Mouse (Mus musculus): ENCODE results near the gene Scn4a.

Gene Scn4a

DNA sequence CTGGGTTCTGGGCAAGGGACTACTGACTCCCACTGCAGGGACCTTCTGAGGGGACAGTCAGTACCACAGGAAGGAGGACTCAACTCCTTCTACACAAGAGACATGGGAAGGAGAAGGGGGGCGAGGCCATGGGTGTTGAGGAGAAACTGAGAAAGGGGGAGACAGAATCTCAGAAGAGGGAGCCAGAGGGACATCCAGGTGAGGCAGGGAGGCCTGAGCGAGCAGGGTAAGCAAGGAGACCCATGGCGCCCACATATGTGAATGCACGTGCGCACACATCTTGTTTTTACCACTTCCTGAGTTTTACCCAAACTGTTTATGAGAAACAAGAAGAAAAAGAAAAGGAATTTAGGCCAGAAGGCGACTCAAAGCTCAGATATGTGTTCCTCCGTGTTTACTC, 35.3 kb downstream of the Scn4a start:
- DNase-seq (ENCODE audit: extremely low read depth, insufficient read length, low spot score) = no peak

DNA sequence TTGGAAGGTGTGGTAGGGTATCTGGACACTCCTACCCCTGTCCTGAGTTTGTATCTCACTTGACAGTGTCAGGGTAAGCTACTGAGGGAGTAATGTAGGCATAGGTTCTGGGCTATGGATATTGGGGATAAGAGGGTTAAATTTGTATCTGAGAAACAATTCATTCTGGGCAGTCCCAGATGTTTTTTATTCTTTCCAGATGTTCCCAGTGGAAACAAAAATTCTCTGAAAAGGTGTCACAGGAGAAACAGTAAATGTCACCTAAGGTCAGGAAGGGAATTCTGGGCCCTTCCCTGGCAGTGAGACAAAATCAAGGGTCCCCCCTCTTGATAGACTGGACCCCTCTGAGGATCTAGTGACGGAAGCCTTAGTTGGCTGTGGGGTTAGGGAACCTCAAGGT, 36.7 kb downstream of the Scn4a start:
- DNase-seq (ENCODE audit: extremely low read depth, insufficient read length, low spot score) = no peak

DNA sequence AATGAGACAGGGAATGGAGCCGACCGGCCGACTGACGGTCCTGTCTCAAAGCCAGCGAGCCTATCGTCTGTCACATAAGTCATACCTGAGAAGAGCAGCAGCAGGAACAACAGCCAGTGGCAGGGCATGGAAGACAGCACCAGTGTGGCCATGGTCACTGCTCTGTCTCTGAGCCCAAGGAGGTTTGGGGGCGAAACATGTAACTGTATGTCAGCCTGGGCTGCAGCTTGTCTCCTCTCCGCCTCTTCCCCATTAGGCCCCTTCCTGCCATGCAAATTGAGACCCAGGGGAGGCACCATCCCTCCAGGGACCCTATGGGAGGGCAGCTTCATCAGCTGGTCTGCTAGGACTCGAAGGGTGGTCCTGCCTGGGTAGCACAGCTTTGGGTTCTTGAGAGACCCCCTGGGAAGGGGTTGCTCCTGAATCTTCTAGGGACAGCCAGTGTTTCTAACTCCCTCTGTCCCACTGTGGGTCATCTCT, 38.7 kb downstream of the Scn4a start, which contains the start of gene Cd79b:
Gene Cd79b, minus strand, starts transcription at position 430 of the 480 bp plus-strand sequence.
- no peak for DNase-seq (ENCODE audit: extremely low read depth, insufficient read length, low spot score)

DNA sequence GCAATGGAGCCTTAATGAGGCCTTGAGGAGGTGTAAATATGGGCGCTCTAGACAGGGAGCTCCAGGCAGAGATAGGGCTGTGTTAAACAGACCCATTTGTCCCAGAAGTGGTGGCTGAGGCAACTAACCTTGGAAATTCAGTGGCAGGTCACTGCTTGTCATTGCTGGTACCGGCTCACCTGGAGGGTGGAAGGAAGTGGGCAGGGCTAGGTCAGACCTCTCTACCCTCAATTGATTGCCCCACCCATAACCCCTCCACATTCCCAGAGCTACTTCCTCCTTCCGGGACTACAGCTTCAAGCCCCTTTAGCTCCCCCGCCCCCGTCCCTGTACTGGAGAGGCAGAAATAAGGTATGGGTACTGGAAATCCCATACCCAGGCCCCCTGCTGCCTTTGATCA, 39.6 kb downstream of the Scn4a start:
- no peak for DNase-seq (ENCODE audit: extremely low read depth, insufficient read length, low spot score)

DNA sequence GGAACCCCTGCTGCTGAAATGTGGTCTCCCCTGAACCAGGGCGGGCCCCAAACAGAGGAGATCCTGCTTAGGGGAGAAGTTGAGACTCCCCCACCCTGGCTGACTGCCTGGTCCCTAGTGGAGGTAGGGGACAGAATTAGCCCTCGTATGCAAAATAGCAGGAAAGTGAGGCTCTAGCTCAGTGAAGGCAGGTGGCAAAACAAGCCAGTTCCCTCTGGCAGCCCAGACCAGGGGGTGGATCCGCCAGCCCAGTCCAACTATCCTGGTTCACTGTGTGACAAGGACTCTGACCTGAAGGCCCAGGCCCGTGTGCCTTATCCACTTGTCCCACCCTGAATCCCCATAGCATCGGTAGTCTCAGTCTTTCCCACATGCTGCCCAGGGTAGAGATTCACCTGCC, 43.0 kb downstream of the Scn4a start:
- no peak for DNase-seq (ENCODE audit: extremely low read depth, insufficient read length, low spot score)

DNA sequence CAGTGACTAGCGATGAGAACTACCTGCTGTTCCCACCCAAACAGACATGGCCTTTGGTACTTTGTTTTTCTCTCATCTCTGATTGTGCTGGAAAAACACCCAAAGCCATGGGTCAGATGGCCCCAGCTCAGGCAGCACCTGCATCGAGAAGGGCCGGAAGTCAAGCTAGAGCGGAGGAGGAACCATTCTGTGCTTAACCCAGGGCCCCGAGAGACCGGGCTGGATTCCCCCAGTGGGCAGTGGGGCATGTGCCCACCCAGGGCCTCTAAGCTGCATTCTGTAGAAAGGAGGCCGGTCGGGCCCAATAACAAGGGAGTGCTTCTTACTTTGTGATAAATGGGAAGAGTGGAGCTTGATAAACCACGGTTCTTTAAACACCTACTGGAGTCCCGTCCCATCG, 44.9 kb downstream of the Scn4a start:
- DNase-seq (ENCODE audit: extremely low read depth, insufficient read length, low spot score) = no peak

DNA sequence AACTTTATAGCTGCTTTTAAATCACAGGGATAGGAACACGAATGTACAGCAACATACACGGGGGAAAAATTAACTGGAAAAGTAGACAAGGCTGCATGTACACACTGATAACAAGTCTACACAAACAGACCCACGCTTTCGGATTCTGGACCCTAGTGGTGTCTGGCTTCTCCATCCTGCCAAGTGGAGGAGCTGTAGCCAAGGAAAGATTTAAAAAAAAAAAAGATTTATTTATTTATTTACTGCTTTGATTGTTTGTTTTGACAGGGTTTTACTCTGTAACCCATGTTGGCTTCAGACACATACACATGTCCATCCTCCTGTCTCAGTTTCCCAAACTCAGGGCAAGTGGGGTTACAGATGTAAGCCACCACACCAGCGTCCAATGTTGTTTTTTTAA, 45.7 kb downstream of the Scn4a start:
- DNase-seq (ENCODE audit: extremely low read depth, insufficient read length, low spot score) = no peak

DNA sequence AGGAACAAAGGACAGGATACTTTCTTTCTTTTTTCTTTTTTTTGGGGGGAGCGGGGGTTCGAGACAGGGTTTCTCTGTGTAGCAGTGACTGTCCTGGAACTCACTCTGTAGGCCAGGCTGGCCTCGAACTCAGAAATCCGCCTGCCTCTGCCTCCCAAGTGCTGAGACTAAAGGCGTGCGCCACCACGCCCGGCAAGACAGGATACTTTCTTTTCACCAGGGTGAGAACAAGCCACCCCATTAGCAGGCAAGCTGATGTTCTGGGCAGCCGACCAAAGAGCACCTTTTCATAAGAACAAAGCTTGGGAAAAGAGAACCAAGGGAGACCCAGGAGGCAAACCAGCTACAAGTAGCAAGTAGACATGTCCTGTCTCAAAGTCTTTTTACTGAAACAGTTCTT, 46.3 kb downstream of the Scn4a start:
- no peak for DNase-seq (ENCODE audit: extremely low read depth, insufficient read length, low spot score)

DNA sequence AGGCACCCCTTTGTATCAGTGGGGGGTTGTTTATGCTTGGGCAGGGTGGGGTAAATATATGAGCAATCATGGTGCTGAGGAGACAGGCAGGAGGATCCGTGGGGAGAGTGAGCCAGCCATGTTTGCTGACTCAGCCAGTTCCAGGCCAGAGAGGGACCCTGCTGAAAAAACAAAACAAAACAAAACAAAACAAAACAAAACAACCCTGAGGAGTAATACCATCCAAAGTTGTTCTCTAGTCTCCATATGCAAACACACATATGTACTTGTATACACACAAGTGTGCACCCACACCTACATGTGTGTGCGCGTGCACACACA, 47.1 kb downstream of the Scn4a start:
- DNase-seq (ENCODE audit: extremely low read depth, insufficient read length, low spot score) = no peak

DNA sequence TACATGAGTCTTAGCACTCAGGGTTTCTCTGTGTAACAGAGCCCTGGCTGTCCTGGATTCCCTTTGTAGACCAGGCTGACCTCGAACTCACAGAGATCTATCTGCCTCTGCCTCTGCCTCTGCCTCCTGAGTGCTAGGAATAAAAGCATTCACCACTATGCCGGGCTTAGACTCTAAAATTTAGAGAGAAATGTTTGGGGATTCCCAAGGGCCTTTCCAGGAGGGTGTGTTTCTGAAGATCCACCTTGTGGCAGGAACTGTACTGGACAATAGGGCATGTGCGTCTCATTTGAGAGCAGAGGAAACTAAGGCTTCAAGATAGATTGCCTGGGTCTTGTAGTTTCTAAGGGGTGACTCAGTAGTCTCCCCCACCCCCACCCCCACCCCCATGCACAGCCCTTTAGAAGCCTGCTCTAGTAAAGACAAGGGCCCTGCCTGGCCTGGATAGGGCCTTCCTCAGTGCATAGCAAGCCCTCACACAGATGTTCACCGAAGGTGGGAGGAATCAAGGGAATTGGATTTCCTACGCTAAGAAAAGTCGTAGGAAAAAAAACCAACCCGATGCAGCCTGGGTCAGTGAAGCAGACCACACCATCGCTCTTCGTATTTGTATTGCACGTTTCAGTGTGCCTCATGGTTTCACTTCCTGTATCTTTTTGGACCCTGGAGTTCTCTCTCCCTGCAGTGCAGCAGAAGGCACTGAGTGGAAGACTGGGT, 47.6 kb downstream of the Scn4a start:
- no peak for DNase-seq (ENCODE audit: extremely low read depth, insufficient read length, low spot score)

DNA sequence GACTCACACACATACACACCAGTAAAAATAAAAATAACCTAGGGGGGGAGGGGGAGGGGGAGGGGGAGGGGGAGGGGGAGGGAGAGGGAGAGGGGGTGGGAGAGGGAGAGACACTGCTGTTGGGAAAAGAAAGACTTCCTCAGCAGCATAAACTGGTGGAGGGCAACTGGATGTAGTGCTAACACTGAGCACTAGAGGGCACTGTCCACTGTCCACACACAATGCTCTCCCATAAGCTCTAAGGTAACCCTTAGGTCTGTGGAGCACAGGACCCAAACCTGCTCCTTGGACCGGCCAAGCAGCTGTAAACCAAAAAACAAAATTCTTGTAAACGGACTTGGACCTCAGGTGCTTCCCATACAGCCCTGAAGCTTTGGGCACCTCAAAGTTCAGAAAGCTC, 50.5 kb downstream of the Scn4a start:
- DNase-seq (ENCODE audit: extremely low read depth, insufficient read length, low spot score) = peak; percentile 29

DNA sequence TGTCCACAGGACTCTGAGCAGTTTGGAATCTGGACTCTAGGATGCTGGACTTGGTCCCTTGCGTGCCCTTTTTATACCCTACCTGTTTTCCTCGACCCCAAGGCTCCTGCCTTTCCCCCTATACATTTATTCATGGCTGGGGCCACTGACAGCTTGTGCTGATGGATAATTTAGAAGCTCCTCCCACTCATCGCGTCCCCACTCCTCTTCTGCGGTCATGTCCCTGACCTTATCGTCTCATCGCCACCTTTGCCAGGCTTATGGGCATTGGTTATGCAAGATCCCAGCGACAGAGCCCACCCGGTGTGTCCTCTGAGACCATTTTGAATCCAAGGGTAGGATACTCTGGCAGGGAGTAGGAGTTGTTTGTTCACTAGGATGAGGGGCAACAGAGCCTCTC, 51.3 kb downstream of the Scn4a start, which contains the start of gene Gh:
Gene Gh, minus strand, starts transcription at position 101 of the 400 bp plus-strand sequence.
- DNase-seq (ENCODE audit: extremely low read depth, insufficient read length, low spot score) = no peak

DNA sequence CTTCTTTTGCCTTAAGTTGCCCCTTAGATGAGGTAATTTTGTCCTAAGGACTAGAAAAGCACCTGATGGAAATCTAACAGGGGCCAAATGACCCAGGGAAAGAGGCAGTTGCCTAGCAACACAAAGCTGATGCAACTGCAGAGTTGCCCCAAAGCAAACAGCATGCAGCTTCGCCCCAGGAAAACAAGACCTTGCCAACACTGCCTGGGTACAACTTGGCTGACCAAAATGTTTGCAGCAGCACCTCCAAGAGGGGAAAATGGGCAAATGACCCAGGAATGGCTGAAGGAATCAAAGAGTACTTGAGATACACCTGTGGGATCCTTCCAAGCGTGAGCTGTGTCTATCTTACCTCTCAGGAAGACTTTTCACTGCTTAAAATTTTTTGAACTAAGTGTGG, 61.2 kb downstream of the Scn4a start:
- DNase-seq (ENCODE audit: extremely low read depth, insufficient read length, low spot score) = no peak

DNA sequence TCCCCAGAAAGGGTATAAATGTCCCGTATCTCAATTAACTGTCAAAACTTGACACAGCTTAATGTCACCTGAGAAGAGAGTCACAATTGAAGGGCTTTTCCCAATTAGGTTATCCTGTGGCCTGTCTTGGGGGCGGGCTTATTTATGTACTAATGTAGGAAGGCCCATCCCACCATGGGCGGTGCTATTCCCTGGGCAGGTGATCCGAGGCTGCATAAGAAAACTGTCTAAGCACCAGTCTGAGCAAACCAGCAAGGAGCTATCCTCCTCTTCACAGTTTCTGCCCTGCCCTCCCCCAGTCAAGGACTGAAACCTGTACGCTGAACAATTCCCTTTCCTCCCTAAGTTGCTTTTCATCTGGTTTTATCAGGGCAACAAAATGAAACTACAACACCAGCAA, 62.7 kb downstream of the Scn4a start:
- DNase-seq (ENCODE audit: extremely low read depth, insufficient read length, low spot score) = no peak

DNA sequence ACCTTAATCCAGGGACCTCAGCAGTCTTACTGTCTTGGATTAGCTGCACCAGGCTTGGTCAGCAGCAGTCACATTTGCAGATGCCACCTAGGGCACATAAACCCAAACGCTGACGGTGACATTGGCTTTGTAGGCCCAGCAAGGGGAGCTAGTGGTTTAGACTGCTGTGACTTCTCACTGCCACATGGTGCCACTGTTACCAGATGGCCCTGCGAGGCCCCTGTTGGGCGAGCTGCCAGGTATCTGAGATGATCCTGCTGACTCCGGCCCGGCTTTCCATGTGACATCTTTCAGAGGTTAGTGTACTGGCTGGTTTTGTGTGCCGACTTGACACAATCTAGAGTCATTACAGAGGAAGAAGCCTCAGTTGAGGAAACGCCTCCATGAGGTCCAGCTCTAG, 63.7 kb downstream of the Scn4a start:
- no peak for DNase-seq (ENCODE audit: extremely low read depth, insufficient read length, low spot score)

DNA sequence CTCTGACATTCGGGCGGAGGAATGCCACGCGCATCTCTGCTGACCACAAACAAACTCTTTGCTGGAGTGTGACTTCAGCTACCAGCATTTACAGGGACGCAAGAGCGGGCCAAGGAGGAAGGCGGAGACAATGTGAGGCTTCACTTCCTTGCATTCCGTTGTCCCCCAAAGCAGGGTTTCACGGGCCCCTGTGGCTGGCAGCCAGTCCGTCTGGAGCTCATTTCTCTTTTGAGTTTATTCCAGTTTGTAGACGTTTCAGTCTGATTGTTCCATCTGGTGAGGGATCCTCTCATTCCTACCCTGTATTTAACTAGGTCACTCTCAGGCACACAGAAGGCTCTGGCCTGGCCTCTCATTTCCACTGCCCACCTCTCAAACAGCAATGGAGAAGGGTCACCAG, 66.1 kb downstream of the Scn4a start:
- DNase-seq (ENCODE audit: extremely low read depth, insufficient read length, low spot score) = no peak

DNA sequence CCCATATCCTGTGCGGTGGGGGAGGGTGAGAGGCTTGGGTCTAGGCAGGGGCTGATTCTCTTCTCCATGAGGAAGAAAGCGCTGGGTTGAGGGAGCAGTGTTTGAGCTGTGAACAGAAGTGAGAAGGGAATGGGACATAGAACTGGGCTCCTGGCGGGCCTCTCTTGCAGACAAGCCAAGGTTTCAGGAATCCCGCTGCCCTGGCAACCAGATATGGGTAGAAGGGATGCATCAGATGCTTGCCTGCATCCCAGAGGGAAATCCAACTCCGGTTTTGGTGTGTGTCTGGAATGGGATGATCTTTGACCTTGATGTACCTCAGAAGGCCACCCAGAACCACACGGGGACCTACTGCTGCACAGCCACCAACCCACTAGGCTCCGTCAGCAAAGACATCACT, 66.9 kb downstream of the Scn4a start:
- no peak for DNase-seq (ENCODE audit: extremely low read depth, insufficient read length, low spot score)

DNA sequence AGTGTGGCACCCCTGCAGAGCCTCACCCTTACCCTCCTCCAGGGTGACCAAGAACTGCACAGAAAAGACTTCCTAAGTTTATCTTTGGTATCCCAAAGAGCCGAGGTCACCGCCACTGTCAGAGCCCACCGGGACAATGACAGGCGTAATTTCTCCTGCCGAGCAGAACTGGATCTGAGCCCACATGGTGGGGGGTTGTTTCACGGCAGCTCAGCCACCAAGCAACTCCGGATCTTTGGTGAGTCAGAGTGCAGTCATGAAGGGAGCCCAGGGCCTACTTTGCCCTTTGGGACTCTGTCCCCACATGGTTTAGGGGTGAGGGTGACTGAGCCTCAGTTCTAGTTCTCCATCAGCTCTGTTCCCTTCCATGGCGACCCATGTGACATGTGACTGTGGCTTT, 69.0 kb downstream of the Scn4a start:
- DNase-seq (ENCODE audit: extremely low read depth, insufficient read length, low spot score) = no peak

DNA sequence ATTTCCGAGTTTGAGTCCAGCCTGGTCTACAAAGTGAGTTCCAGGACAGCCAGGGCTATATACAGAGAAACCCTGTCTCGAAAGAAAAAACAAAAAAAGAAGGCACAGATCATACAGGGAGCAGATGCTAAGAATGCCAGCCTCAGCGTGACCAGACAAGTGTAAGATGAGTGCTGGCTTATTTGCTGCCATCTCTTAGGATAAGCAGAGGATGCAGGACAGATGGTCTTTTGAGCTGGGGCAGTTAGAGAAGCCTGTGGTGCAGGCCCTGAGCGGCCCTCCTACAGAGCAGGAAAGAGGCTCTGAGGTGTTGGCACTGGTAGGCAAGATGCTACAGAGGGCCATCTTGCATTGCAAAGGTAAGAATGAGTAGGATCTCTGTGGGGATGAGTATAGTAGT, 69.7 kb downstream of the Scn4a start:
- no peak for DNase-seq (ENCODE audit: extremely low read depth, insufficient read length, low spot score)

DNA sequence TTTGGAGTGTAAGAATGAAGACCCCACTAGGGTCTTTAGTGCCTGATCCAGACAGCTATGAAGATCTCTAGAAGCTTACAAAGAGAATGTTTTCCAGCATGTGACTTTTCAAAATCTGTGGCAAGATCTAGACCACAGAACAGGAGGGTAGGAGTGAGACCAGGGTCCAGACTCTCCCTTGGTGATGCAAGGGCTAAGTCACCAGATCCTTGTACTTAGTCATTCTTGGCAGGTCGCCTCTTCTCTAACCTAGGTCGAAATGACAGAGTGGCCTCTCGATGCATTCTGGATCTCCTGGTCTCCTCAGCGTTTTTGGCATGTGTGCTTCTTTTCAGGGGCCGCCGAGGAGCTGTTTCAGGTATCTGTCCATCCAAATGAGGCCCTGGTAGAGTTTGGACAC, 70.6 kb downstream of the Scn4a start:
- DNase-seq (ENCODE audit: extremely low read depth, insufficient read length, low spot score) = no peak

DNA sequence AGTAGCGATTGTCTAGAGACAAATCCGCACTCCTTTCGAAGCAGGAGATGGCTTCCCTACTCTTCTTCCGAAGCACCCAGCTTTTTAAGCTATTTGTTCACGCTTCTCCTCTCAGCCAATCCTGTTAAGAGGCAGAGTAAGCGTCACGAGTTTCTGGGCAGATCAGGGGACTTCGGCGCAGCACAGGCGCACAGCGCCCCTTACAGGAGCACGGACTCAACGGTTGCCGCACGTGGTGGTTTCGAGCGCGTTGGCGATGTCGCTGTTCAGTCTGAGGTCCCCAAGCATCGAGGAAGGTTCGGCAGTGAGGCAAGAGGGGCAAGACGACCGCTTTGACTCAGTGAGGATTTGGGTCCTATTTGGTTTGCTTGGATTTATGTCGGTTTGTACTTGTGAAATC, 76.6 kb downstream of the Scn4a start, which contains the start of gene Tcam1:
Gene Tcam1, plus strand, starts transcription at position 219 of the 400 bp plus-strand sequence.
- DNase-seq (ENCODE audit: extremely low read depth, insufficient read length, low spot score) = no peak

DNA sequence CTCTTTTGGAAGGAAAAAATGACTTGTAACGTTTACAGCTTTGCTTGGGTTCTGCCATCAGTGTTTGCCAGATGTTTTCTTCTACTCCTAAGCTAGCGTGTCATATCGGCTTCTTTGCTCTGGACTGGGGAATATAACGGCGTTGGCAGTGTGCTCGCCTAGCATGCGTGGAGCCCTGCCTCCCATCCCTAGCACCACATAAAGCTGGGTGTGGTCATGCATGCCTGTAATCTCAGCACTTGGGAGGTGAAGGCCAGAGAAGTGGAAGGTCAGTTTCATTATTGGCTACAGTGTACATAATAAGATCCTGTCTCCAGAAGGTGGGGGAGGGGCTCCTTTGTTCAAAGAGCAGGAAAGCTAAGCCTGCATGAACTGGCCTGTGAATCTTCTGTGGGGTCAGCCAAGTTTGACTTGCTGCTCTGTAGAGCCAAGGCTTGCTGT, 78.1 kb downstream of the Scn4a start:
- DNase-seq (ENCODE audit: extremely low read depth, insufficient read length, low spot score) = no peak

DNA sequence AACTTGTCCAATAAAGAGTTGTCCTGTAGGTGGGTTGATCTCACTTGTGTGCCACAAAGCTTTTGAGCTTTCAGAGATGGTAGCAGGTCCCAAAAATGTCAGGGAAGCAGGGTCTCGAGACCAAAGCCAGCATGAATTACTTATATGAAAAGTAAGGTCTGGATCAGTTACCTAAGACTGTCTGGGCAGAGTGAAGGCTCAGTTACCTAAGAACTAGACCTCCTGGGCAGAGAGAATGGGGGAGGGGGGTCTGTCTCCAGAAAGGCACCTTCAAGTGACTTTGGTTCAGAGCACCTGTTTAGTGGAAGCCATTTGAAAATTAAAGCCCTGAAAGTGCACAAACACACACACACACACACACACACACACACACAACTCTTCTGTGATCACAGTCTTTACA, 78.7 kb downstream of the Scn4a start:
- no peak for DNase-seq (ENCODE audit: extremely low read depth, insufficient read length, low spot score)
